Mouse (Mus musculus): ENCODE data around the gene Majin. TPM values are rescaled to one million over a fixed set of nuclear protein-coding genes. Genes with fewer than 3 reads are reported as not detected.

The Majin gene
- total RNA-seq, 1 experiment from 2014 or later: not detected

Other genes with a start within 250 kb of the Majin start
- 16.7 to 31.5 TPM (median 26.8 TPM) in 3 replicates for gene Pola2, start 220.2 kb upstream of the Majin start, total RNA-seq (2017)
- gene Slc22a20, start 198.2 kb upstream of the Majin start, total RNA-seq (2017): not detected in 3 replicates
- 45.8 to 78.2 TPM (median 59.2 TPM) in 3 replicates for gene Capn1, start 168.5 kb upstream of the Majin start, total RNA-seq (2017)
- gene Syvn1, start 137.8 kb upstream of the Majin start, total RNA-seq (2017): 7.7 to 16.8 TPM (median 11.2 TPM) in 3 replicates
- 10.1 to 30.8 TPM (median 29.6 TPM) in 3 replicates for gene Mrpl49, start 126.6 kb upstream of the Majin start, total RNA-seq (2017)
- 2,354 to 3,035 TPM (median 2,719 TPM) in 3 replicates for gene Fau, start 126.5 kb upstream of the Majin start, total RNA-seq (2017)
- 4.8 to 9.3 TPM (median 8.4 TPM) in 3 replicates for gene Znhit2, start 123.2 kb upstream of the Majin start, total RNA-seq (2017)
- gene Tm7sf2, start 116.0 kb upstream of the Majin start, total RNA-seq (2017): 5.5 to 18.5 TPM (median 8.9 TPM) in 3 replicates
- 61.1 to 80.8 TPM (median 75.6 TPM) in 3 replicates for gene Vps51, start 107.2 kb upstream of the Majin start, total RNA-seq (2017)
- gene Tmem262, start 104.4 kb upstream of the Majin start, total RNA-seq (2017): not detected in 3 replicates
- gene Gm28374, start 102.1 kb upstream of the Majin start, total RNA-seq (2017): 0.43 TPM in 1 of 3 replicates, not detected in the others
- gene Zfpl1, start 99.4 kb upstream of the Majin start, total RNA-seq (2017): 29.3 to 49.8 TPM (median 34.6 TPM) in 3 replicates
- gene Cdca5, start 99.4 kb upstream of the Majin start, total RNA-seq (2017): 0.49 to 0.76 TPM (median 0.75 TPM) in 3 replicates
- gene AC131692.1, start 90.0 kb upstream of the Majin start, total RNA-seq (2017): 1.4 TPM in 1 of 3 replicates, not detected in the others
- 1.3 TPM in 1 of 3 replicates, not detected in the others for gene Naaladl1, start 78.6 kb upstream of the Majin start, total RNA-seq (2017)
- 2.1 to 2.6 TPM (median 2.1 TPM) in 3 replicates for gene Sac3d1, start 65.7 kb upstream of the Majin start, total RNA-seq (2017)
- gene Snx15, start 56.1 kb upstream of the Majin start, total RNA-seq (2017): 8.8 to 22.5 TPM (median 11.5 TPM) in 3 replicates
- gene Batf2, start 43.4 kb upstream of the Majin start, total RNA-seq (2017): 0.78 to 5.3 TPM (median 1.9 TPM) in 3 replicates
- 4.8 to 9.6 TPM (median 5.8 TPM) in 3 replicates for gene Arl2, start 42.8 kb upstream of the Majin start, total RNA-seq (2017)
- not detected in 3 replicates for gene Gpha2, start 42.0 kb downstream of the Majin start, total RNA-seq (2017)
- gene Ppp2r5b, start 51.5 kb downstream of the Majin start, total RNA-seq (2017): 15.6 to 22.7 TPM (median 18.0 TPM) in 3 replicates
- gene Atg2a, start 57.3 kb downstream of the Majin start, total RNA-seq (2017): 32.7 to 41.0 TPM (median 33.2 TPM) in 3 replicates
- gene Ehd1, start 92.3 kb downstream of the Majin start, total RNA-seq (2017): 40.8 to 62.5 TPM (median 59.6 TPM) in 3 replicates
- 1.9 to 4.3 TPM (median 2.2 TPM) in 3 replicates for gene Cdc42bpg, start 122.1 kb downstream of the Majin start, total RNA-seq (2017)
- gene Men1, start 150.6 kb downstream of the Majin start, total RNA-seq (2017): 14.1 to 22.5 TPM (median 17.8 TPM) in 3 replicates
- 119 to 200 TPM (median 169 TPM) in 3 replicates for gene Map4k2, start 156.7 kb downstream of the Majin start, total RNA-seq (2017)
- 222 to 393 TPM (median 317 TPM) in 3 replicates for gene Sf1, start 179.3 kb downstream of the Majin start, total RNA-seq (2017)
- gene Pygm, start 200.0 kb downstream of the Majin start, total RNA-seq (2017): 4.5 to 17.7 TPM (median 7.7 TPM) in 3 replicates
- 260 to 384 TPM (median 349 TPM) in 3 replicates for gene Rasgrp2, start 215.0 kb downstream of the Majin start, total RNA-seq (2017)
- not detected in 3 replicates for gene Nrxn2, start 234.3 kb downstream of the Majin start, total RNA-seq (2017)